Mouse (Mus musculus) adrenal gland, postnatal 36 days (tissue): ENCODE measurements around the gene Gli2. TPM values are rescaled to one million over a fixed set of nuclear protein-coding genes. Genes with fewer than 3 reads are reported as not detected.

Source experiments
- DNase-seq, 2 experiments: peaks; one replicate each; pipeline ENCODE4 v3.0.0; 2021; ENCODE audit warnings: mixed read lengths in 1 of 2
- total RNA-seq, 2 experiments: library from RNA; stranded (reverse); gene quantifications; 2 replicates each; pipeline ENCODE4 v1.2.3; 2021

Gli2 gene
- total RNA-seq, 2 experiments from 2014 or later, result 0.60 to 0.66 TPM

- peak in 1 of 2 experiments; percentile 26 for DNase-seq
These were observed 151.4 kb downstream of the Gli2 start for GRCm38 (mm10) chr1:118901868-118902586.

GRCm38 (mm10) chr1:118898351-118898750 lies 155.1 kb downstream of the Gli2 start:
- no peak for DNase-seq

DNA sequence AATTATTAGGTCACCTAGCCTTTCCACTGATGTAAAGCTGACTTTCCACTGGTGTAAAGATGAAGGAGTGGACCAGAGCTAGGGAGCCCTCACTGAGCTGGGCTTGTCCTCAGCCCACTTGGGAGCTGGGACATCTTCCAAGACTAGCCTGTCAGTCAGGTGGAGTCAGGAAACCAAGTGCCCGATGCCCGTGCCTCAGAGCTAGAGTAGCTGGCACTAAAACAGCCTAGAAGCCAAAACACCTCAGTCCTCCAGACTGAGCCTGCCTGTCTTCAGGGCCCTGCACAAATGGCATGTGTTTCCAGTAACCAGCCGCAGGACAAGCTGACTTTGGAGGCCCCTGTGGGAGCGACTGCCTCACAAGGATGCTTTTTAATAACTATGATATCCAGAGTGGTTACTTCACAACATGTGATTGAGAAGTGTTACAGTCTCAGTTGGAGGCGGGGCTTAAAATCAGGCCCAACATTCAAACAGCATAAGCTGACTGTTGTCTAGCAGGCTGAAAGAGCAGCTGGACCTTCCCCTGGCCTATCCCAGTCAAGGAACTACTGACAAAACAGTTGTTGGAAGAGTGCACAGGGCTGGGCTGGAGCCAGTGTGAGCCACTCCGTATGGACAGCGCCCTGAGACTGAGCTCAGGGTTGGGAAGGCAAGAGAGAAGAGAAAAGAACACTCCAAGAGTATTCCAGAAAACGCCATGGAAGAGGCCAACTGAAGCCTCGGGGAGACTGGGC lies 158.2 kb downstream of the Gli2 start:
- DNase-seq, result no peak

DNA sequence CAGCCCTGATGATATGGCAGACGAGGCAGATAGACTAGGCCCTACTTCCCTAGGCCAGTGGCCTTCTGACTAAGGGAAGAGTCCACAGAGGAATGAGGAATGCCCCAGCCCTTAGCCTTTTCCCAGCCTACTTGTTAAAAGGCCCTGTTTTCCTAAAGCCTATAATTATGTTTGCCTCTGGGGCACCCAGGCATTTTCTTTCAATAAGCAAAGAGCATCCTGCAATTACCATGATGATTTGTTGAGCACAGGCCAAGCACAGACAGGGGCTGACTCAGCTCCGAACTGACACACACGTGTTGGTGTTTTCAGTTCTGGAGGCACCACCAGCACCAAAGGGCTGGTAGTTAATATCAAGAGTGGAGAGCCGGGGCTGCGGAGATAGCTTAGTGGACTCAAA lies 162.0 kb downstream of the Gli2 start:
- DNase-seq, result no peak

DNA sequence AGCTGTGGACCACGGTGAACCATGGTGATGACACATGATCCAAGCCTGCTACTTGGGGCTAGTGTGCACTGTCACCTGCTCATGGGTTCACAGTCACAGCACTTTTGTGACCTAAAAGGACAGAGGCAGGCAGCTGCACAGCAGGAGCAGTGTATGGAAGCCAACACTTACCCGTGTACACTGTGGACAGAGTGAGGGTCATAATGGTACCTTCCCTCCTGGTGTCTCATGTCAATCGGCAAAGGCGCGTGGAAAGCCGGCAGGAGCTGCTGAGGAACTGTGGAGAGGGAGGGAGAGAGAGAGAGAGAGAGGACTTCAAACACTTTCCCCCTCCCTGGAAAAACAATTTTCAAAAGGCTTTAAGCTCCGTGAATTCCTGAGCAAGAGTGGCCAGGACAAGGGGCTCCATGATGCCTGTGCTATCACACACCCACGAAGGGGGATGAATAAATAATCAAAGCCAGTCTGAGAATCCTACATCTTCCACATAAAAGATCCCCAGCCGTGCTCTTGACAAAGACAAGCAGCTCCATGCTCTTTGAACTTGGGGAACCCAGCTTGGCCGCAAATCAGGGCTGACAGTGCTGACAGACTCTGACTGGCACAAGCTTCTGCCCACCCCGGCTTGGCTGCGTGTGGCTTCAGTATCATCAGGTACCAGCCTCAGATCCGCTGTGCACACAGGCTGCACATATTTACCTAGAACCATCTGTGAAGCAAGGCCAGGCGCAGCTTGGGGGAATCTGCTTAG lies 163.1 kb downstream of the Gli2 start:
- no peak for DNase-seq

- DNase-seq, result no peak
These were observed 172.6 kb downstream of the Gli2 start for GRCm38 (mm10) chr1:118880781-118881247.

DNA sequence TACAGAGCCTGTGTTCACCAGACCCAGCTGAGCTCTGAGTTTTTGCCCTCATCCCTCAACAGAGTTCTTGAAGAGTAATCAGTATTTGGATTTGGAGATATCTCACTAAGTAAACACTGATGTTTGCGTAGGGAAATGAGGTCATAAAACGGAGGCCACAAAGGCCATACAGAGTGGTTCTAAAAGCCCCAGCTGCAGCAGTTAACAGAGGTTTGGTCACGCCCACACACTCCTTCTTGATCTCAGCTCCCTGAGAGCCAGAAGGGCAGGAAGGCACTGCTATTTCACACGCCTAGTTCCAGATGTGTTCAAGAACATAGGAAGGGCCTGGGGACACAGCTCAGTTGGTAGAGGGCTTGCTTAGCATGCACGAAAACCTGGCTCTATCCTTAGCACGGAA lies 175.1 kb downstream of the Gli2 start:
- DNase-seq, result no peak

- no peak for DNase-seq
These were observed 178.2 kb downstream of the Gli2 start for GRCm38 (mm10) chr1:118875227-118875626.

DNA sequence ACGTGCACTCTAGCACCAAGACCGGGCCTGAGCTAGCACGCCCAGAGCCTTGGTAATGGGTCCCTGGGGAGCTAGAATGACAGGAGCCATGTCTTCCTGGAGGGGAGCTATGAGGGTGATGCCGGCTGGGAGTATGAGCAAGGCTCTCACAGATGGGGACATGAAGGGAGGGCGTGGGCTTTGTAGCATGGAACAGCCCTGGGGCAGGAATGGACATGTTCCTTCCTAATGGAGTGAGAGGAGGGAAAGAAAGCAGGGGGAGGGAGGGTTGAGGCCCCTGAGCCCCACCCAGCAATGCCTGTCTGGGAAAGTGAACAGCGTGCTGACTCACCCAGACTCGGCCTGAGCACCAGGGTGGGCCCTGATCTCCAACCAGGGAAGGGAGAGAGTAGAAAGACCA lies 179.9 kb downstream of the Gli2 start:
- no peak for DNase-seq

- peak in 1 of 2 experiments; percentile 8 for DNase-seq
These were observed 188.7 kb downstream of the Gli2 start for GRCm38 (mm10) chr1:118864735-118865134.

DNA sequence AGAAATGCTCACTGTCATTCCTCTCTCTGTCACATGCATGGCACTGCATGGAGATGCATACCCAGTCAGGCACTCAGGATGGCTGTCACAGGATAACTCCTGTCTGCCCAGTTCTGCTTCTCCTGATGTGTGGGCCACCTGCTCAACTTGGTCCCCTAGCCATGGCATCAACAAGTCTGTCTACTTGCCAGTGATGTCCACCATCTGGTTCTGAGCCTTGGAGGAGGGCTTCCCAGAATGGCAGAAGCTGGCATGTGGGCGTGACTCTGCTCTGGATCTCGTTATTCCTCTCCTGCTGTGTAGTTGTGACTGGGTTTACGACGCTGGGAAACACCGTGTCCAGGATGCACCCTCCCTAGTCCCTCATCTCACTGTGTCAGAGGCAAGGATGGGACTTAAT lies 189.4 kb downstream of the Gli2 start:
- DNase-seq, result no peak

DNA sequence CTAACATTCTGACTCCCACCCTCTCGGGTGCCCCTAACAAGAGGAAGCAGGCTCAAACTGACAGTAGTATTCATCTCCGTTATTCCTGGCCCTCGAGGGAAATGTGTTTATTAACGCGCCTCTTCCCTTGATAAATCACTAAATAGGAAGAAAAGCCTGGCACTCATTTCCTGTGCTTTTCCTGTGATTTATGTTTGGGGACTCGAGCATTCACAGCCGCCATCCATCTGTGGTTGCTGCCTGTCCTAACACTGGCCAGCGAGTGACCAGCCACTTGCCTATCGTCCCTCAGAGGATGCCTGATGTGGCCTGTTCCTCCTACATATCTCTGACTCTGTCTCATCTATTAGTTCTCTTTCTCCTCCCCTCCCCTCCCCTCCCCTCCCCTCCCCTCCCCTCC lies 195.3 kb downstream of the Gli2 start:
- DNase-seq, result no peak

DNA sequence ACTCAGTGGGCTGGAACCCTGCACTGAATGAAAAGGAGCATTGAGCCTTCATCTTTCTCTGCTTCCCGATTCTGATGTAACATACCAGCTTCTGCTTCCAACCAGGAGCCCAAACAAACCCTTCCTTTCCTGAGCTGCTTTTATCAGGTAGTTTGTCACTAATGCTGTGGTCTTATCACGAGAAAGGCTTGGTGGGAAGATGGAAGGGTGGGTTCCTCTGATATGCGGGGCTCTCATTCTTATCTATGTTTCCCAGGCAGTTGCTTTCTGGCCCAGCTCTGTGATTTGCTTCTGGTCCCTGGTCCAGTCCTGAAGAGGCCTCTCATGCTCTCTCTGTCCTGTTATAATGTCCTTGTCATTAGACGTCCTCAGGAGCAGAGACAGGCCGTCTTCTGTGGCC lies 222.8 kb downstream of the Gli2 start:
- no peak for DNase-seq

GRCm38 (mm10) chr1:118826614-118827013 lies 226.8 kb downstream of the Gli2 start:
- DNase-seq, result no peak

GRCm38 (mm10) chr1:118825467-118826219 lies 227.8 kb downstream of the Gli2 start:
- peak in 1 of 2 experiments; percentile 4 for DNase-seq

- no peak for DNase-seq
These were observed 228.4 kb downstream of the Gli2 start for GRCm38 (mm10) chr1:118825035-118825434.

DNA sequence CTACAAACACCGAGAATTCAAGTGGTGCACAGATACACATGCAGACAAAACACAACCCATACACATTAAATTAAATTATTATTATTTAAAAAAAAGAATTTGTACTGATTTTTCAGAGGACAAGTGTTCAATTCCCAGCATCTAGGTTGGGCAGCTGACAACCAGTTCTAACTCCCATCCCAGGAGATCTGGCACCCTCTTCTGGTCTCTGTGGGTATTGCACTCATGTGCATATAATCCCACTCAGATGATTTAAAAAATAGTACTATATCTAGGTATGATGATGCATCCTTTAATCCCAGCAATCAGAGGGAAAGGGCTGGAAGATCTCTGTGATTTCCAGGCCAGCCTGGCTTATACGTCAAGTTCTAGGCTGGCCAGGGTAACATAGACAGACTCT lies 231.2 kb downstream of the Gli2 start:
- DNase-seq, result no peak

DNA sequence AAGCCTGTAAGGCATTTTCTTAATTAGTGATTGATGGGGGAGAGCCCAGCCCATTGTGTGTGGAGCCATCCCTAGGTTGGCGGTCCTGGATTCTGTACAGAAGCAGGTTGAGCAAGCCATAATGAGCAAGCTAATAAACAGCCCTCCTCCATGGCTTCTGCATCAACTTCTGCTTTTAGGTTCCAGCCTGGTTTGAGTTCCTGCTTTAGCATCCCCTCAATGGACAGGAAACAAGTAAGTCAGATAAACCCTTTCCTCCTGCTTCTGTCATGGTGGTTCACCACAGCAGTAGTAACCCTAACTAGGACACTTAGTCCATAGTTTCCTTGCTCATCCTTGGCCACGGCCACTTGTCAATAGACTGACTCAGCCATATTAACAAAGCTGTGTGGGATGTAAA lies 238.4 kb downstream of the Gli2 start:
- DNase-seq, result no peak

DNA sequence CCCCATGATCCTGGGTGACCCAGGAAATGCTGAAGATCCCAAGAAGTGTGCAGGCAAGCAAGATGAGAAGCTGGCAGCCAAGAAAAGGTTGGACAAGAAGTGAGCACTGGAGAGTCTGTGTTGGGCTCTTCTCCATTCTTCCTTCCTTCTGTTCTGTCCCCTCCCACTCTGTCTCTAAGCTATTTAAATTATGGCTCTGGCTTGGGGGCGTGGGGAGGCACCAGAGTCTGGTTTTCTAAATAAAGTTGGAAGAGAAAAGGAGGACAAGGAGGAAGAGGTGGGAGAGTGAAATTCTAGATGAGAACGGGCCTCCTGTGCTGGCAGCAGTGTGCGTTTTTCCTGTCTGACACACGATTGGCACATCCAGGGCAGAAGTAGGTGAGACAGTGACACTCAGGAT lies 243.1 kb downstream of the Gli2 start:
- no peak for DNase-seq

- DNase-seq, result no peak
These were observed 246.7 kb downstream of the Gli2 start for GRCm38 (mm10) chr1:118806727-118807126.

DNA sequence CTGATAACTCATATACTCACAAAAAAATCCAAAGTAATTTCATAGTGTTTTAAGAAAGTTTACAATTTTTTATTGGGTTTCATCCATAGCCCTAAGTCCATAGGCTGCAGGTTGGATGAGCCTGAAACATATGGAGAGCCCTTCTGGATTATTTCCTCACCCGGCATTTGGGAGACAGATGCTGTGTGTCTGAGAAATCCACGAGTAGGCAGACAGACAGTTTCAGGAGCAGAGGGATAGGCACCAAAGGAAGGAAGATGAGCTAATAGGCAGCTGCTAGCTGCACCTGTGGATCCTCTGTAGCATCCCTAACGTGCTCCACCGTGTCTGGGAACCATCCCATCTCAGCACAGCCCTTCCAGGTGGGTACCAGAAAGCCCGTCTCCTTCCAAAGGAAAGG lies 251.3 kb downstream of the Gli2 start:
- DNase-seq, result no peak
